ENCODE assay signal across 8 mouse cellular contexts in genomic region chr11:3808162-3808561, GRCm38 (mm10). TPM values are rescaled to one million over a fixed set of nuclear protein-coding genes. Genes with fewer than 3 reads are reported as not detected.
DNase-seq lines count a peak whose midpoint lies in the region; TF ChIP-seq lines count a peak whose summit lies in the region.

No protein-coding gene starts in this region.

- DNase-seq in embryo, embryonic 10 days (ENCODE audit: low spot score): peak; percentile 42
- no peak for DNase-seq in embryo, embryonic 9.5 days (ENCODE audit: extremely low spot score)
- DNase-seq in lung, adult 2 months: no peak
- DNase-seq in lung, postnatal 36 days: no peak
- peak; percentile 59 for DNase-seq in cerebellum, adult 8-10 months
- peak; percentile 16 for DNase-seq in lung, postnatal 14 days
- DNase-seq in left cerebral cortex, postnatal 10 days (ENCODE audit: extremely low spot score in 1 of 2, low spot score in 2 of 2): no peak
- DNase-seq in spleen, adult 18-20 months: no peak

- WGBS in lung, adult 2 months: 25% methylated on average over 3 of the region's 3 CpGs

- H3K4me1 ChIP-seq in lung, adult 2 months (ENCODE audit: control insufficient read depth, insufficient read depth, low read length): no peaks in the 10 kb centered on the region

- intact Hi-C loops in left cerebral cortex, postnatal 10 days (cut with DNase I): loop anchor here (5.0 kb wide), 2 partner anchors 104 to 271 kb away; partner anchors contain the start of gene Slc35e4

- TF ChIP-seq POLR2A in lung, adult 2 months (IDR thresholded peaks at IDR 0.05; ENCODE audit: borderline replicate concordance, extremely low read depth, low read depth, low read length): no peak

- no peak overlapping the region for H3K4me3 ChIP-seq in lung, adult 2 months (replicated peaks; ENCODE audit: extremely low read depth, low read depth, low read length)

- 0 out of 2 replicates have a peak, but pooled peaks have one; percentile 7 for TF ChIP-seq CTCF in lung, adult 2 months (IDR thresholded peaks at IDR 0.05; ENCODE audit: insufficient read depth, low read length)

RNA-seq across cellular contexts. Expression of gene Osbp2, which starts 55.5 kb away (rescaled TPM):
- 0.58 and 0.72 TPM in 2 replicates for polyA plus RNA-seq in lung, adult 2 months (2012; rRNA removed)
- total RNA-seq in left cerebral cortex, postnatal 10 days (2021): 100 to 1,000 TPM; 125 to 126 TPM

Comparison
In these comparisons a context has a peak if more than half of its experiments do, and no peak if none do; other contexts are left out.
1. DNase-seq: peak in embryo, embryonic 10 days (single experiment), cerebellum, adult 8-10 months (single experiment) and lung, postnatal 14 days (single experiment); none in embryo, embryonic 9.5 days (single experiment), lung, adult 2 months (single experiment), lung, postnatal 36 days (single experiment), left cerebral cortex, postnatal 10 days (0 of 2) and spleen, adult 18-20 months (0 of 2).